Mouse (Mus musculus): ENCODE data around the gene Nxf1.

GRCm38 (mm10) chr19:8741243-8741869 lies 15.5 kb upstream of the Nxf1 start, which contains the start of gene Stx5a:
- TF ChIP-seq EP300 (optimal IDR thresholded peaks at IDR 0.05), result no peak
- peak; percentile 28; the same call in 1 of the 2 replicates for TF ChIP-seq CTCF (IDR thresholded peaks at IDR 0.05; ENCODE audit: low read depth)

All from stomach, postnatal 0 days (tissue).